Mouse (Mus musculus): Measurements from ENCODE around the gene D10Jhu81e. TPM values are rescaled to one million over a fixed set of nuclear protein-coding genes. Genes with fewer than 3 reads are reported as not detected.

Gene D10Jhu81e
- polyA plus RNA-seq, 1 experiment from 2014 or later: 19.7 TPM

DNA sequence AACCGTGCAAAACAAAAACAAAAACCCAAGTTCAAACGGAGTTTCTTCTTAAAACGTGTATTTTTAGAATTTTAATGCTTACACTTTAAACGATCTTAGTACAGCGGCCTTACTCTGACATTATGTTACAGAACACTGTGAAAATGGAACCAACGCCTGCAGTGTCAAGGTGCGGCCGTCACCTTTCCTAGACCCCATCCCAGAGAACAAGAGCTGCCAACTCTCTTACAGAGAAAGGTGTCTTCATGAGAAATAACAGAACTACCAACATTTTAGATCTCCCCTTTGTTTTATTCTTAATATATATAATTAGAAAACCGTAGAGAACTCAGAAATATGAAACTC is 15.8 kb upstream of the D10Jhu81e start:
- Histone ChIP-seq H3K36me3 (ENCODE audit: control insufficient read depth, insufficient read depth, low read length) (peaks cover 57% of the 10 kb centered on the region), H3K9ac (ENCODE audit: low read length) (peak overlapping the region; percentile 17; the same call in 1 of the 2 replicates), H3K27me3 (replicated peaks; ENCODE audit: control insufficient read depth, insufficient read depth, low read length) (no peaks in the 10 kb centered on the region), H3K4me3 (ENCODE audit: low read depth, low read length) (peak overlapping the region; percentile 89), H3K9me3 (ENCODE audit: control insufficient read depth, low read length) (no peaks in the 10 kb centered on the region), H3K4me2 (ENCODE audit: low read length) (peak overlapping the region; percentile 96), H3K4me1 (replicated peaks; ENCODE audit: control insufficient read depth, insufficient read depth, low read length) (peaks cover 7% of the 10 kb centered on the region), H3K27ac (ENCODE audit: low read depth) (peak overlapping the region; percentile 70; the same call in 1 of the 2 replicates)
- ATAC-seq (replicated peaks; ENCODE audit: low FRiP score, low TSS enrichment, low read depth) (peak; percentile 37), DNase-seq (ENCODE audit: low spot score) (no peak)
- 16% methylated on average over 9 of the region's 9 CpGs for WGBS

DNA sequence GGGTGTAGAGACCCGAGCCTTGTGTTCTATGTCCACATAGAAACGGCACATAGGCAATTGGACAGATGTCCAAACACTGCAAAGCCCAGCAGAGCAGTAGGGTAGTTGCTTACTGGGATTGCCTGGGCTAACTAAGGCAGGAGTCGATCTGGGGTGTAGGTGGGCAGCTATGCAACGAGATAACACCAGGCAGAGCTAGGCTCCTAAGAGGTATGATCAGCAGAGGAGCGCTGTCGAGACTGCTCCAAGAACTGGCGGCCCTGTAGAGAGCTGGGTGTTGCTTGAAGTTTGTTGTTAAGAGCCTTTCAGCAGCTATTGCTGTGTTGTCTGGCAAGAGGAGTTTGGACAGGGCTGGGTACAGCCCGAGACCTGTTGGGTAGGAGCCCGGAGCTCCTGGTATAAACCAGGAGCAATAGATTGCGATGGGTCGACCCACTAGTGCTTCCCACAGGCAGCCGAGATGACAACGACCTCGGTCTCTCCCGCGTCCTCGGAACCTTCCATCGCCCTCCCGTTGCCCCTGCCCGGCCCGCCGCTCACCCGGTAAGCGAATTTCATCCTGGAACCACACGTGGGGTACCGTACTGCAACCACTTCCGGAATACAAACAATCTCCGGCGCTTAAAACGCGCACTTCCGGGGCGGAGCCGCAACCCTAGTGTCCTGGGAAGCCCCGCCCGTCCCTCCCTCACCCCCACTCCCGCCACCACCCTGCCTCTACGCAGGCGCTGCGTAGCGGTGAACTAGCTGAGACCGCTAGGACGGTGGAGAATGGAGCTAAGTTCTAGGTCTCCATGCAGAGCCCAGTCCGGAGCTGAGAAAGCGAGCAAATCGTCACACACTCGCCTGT is 15.2 kb upstream of the D10Jhu81e start, which contains the start of gene Pwp2:
Gene Pwp2 (minus strand): TSS at position 619 of the 850 bp plus-strand sequence.
- peak within 1 kb of the TSS; percentile 89 for H3K4me3 ChIP-seq (ENCODE audit: low read depth, low read length)
- ATAC-seq (replicated peaks; ENCODE audit: low FRiP score, low TSS enrichment, low read depth) (peak; percentile 94), DNase-seq (ENCODE audit: low spot score) (peak; percentile 93)
- H3K4me2 ChIP-seq (ENCODE audit: low read length): peak within 1 kb of the TSS; percentile 96
- peak within 1 kb of the TSS; percentile 70; the same call in 1 of the 2 replicates for H3K27ac ChIP-seq (ENCODE audit: low read depth)
- peak within 1 kb of the TSS; percentile 65 for H3K9ac ChIP-seq (ENCODE audit: low read length)
- no peaks in the 10 kb centered on the region for H3K27me3 ChIP-seq (replicated peaks; ENCODE audit: control insufficient read depth, insufficient read depth, low read length)
- H3K4me1 ChIP-seq (replicated peaks; ENCODE audit: control insufficient read depth, insufficient read depth, low read length): peaks cover 7% of the 10 kb centered on the region
- WGBS: 1% methylated on average over 47 of the region's 47 CpGs
- H3K9me3 ChIP-seq (ENCODE audit: control insufficient read depth, low read length): no peaks in the 10 kb centered on the region
- H3K36me3 ChIP-seq (ENCODE audit: control insufficient read depth, insufficient read depth, low read length): peaks cover 57% of the 10 kb centered on the region

GRCm38 (mm10) chr10:78183577-78183976 is 14.0 kb upstream of the D10Jhu81e start:
- Histone ChIP-seq H3K4me2 (ENCODE audit: low read length) (no peak overlapping the region), H3K4me3 (ENCODE audit: low read depth, low read length) (no peak overlapping the region), H3K27me3 (replicated peaks; ENCODE audit: control insufficient read depth, insufficient read depth, low read length) (no peaks in the 10 kb centered on the region), H3K9me3 (ENCODE audit: control insufficient read depth, low read length) (no peaks in the 10 kb centered on the region), H3K27ac (ENCODE audit: low read depth) (no peak overlapping the region), H3K9ac (ENCODE audit: low read length) (no peak overlapping the region), H3K4me1 (replicated peaks; ENCODE audit: control insufficient read depth, insufficient read depth, low read length) (peaks cover 7% of the 10 kb centered on the region), H3K36me3 (ENCODE audit: control insufficient read depth, insufficient read depth, low read length) (peaks cover 57% of the 10 kb centered on the region)
- no peak for ATAC-seq (replicated peaks; ENCODE audit: low FRiP score, low TSS enrichment, low read depth)
- no peak for DNase-seq (ENCODE audit: low spot score)
- WGBS: 82% methylated on average over 3 of the region's 3 CpGs

DNA sequence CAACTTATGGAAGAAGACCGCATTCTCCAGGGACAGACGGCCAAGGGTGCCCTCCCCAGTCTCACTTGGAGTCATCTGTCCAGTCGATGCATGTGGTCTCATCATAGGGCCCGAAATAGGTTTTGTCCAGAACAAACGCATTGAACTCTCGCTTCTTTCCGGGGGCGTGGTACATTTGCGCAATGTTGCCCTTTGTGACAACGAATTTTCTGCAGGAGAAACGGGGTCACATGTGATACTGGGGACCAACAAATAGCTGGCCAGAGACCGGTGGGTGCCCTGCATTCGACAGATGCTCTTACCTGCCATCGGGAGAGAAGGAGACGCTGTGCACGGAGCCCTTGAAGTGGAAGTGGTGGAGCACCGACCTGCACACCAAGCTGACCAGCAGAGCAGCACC is 12.7 kb upstream of the D10Jhu81e start:
- Histone ChIP-seq H3K9me3 (ENCODE audit: control insufficient read depth, low read length) (no peaks in the 10 kb centered on the region), H3K4me2 (ENCODE audit: low read length) (no peak overlapping the region), H3K27ac (ENCODE audit: low read depth) (no peak overlapping the region), H3K9ac (ENCODE audit: low read length) (no peak overlapping the region), H3K4me1 (replicated peaks; ENCODE audit: control insufficient read depth, insufficient read depth, low read length) (peaks cover 7% of the 10 kb centered on the region), H3K36me3 (ENCODE audit: control insufficient read depth, insufficient read depth, low read length) (peaks cover 58% of the 10 kb centered on the region), H3K4me3 (ENCODE audit: low read depth, low read length) (no peak overlapping the region), H3K27me3 (replicated peaks; ENCODE audit: control insufficient read depth, insufficient read depth, low read length) (no peaks in the 10 kb centered on the region)
- 96% methylated on average over 17 of the region's 17 CpGs for WGBS
- DNase-seq (ENCODE audit: low spot score) (no peak), ATAC-seq (replicated peaks; ENCODE audit: low FRiP score, low TSS enrichment, low read depth) (no peak)

DNA sequence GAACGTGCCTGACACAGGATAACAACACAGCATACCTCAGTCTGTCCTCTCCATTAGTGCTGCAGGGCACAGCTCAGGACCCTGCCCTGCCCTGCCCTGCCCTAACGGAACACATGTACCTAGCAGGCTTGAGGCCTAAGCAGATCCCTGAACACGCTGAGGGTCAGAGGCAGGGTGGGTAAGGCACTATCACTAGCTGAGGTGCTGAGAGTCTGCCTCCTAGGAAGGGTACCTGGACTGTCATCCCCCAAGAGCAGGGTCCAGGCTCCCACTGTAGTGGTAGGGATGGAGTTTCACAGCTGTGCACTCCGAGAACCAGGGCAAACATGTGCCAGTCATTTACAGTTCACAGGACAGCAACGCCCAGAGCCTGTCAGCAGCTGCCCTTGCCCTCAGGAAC is 4.9 kb upstream of the D10Jhu81e start:
- ATAC-seq (replicated peaks; ENCODE audit: low FRiP score, low TSS enrichment, low read depth): no peak
- WGBS: 87% methylated on average over 5 of the region's 5 CpGs
- Histone ChIP-seq H3K9ac (ENCODE audit: low read length) (no peak overlapping the region), H3K36me3 (ENCODE audit: control insufficient read depth, insufficient read depth, low read length) (peaks cover 84% of the 10 kb centered on the region), H3K27ac (ENCODE audit: low read depth) (no peak overlapping the region), H3K4me2 (ENCODE audit: low read length) (no peak overlapping the region), H3K27me3 (replicated peaks; ENCODE audit: control insufficient read depth, insufficient read depth, low read length) (no peaks in the 10 kb centered on the region), H3K4me1 (replicated peaks; ENCODE audit: control insufficient read depth, insufficient read depth, low read length) (peaks cover 5% of the 10 kb centered on the region; the same call in 1 of the 2 replicates), H3K9me3 (ENCODE audit: control insufficient read depth, low read length) (no peaks in the 10 kb centered on the region), H3K4me3 (ENCODE audit: low read depth, low read length) (no peak overlapping the region)
- DNase-seq (ENCODE audit: low spot score): no peak

- Histone ChIP-seq H3K27ac (ENCODE audit: low read depth) (no peak overlapping the region), H3K27me3 (replicated peaks; ENCODE audit: control insufficient read depth, insufficient read depth, low read length) (no peaks in the 10 kb centered on the region), H3K9ac (ENCODE audit: low read length) (no peak overlapping the region), H3K4me1 (replicated peaks; ENCODE audit: control insufficient read depth, insufficient read depth, low read length) (peaks cover 12% of the 10 kb centered on the region), H3K36me3 (ENCODE audit: control insufficient read depth, insufficient read depth, low read length) (peaks cover 69% of the 10 kb centered on the region), H3K9me3 (ENCODE audit: control insufficient read depth, low read length) (no peaks in the 10 kb centered on the region), H3K4me2 (ENCODE audit: low read length) (no peak overlapping the region), H3K4me3 (ENCODE audit: low read depth, low read length) (no peak overlapping the region)
- no peak for DNase-seq (ENCODE audit: low spot score)
- no peak for ATAC-seq (replicated peaks; ENCODE audit: low FRiP score, low TSS enrichment, low read depth)
- 94% methylated on average over 9 of the region's 9 CpGs for WGBS
These were observed 2.0 kb upstream of the D10Jhu81e start for GRCm38 (mm10) chr10:78171581-78171980.

DNA sequence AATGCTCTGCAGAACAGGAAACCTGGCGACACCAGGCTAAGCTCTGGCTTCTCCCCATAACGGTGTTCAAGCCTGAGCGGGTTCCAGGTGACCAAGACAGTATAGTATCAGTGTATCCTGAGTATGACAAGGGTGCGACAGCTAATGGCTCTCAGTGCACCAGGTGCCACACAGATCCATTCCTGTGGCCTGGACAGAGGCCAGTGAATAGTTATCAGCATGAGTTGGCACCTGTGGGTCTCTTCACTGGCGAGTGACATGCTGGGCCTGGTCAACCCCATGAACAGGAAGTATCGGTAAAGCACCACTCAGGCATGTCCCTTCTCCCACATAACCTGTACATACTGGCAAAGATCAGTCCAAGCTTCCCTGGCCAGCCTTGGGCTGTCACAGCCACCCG is 1.5 kb upstream of the D10Jhu81e start:
- DNase-seq (ENCODE audit: low spot score): no peak
- H3K9me3 ChIP-seq (ENCODE audit: control insufficient read depth, low read length): no peaks in the 10 kb centered on the region
- H3K4me1 ChIP-seq (replicated peaks; ENCODE audit: control insufficient read depth, insufficient read depth, low read length): peaks cover 12% of the 10 kb centered on the region
- no peaks in the 10 kb centered on the region for H3K27me3 ChIP-seq (replicated peaks; ENCODE audit: control insufficient read depth, insufficient read depth, low read length)
- H3K36me3 ChIP-seq (ENCODE audit: control insufficient read depth, insufficient read depth, low read length): peaks cover 69% of the 10 kb centered on the region
- no peak overlapping the region for H3K4me3 ChIP-seq (ENCODE audit: low read depth, low read length)
- WGBS: 95% methylated on average over 7 of the region's 7 CpGs
- H3K9ac ChIP-seq (ENCODE audit: low read length): no peak overlapping the region
- no peak for ATAC-seq (replicated peaks; ENCODE audit: low FRiP score, low TSS enrichment, low read depth)
- H3K27ac ChIP-seq (ENCODE audit: low read depth): no peak overlapping the region
- H3K4me2 ChIP-seq (ENCODE audit: low read length): no peak overlapping the region

DNA sequence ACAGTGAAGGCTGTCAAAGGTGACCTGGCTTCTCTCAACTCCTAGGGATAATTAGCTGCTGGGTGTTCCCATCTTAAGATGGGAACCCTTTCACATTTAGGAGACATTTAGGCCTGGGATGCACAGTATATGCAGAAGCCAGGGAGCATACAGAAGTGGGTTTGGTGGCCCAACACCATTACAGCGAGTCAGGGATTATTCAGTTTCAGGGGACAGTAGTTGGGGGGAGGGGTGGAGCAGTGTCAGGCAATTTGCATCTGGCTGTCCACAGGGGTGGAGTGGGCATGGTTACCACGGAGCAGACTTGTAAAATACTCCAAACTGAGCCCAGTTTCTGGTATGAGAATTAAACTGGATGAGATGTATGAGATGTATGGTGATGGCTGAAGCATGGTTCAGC is 863 bp upstream of the D10Jhu81e start:
- Histone ChIP-seq H3K9me3 (ENCODE audit: control insufficient read depth, low read length) (no peaks in the 10 kb centered on the region), H3K4me1 (replicated peaks; ENCODE audit: control insufficient read depth, insufficient read depth, low read length) (peaks cover 12% of the 10 kb centered on the region), H3K27me3 (replicated peaks; ENCODE audit: control insufficient read depth, insufficient read depth, low read length) (no peaks in the 10 kb centered on the region), H3K4me2 (ENCODE audit: low read length) (peak overlapping the region; percentile 88; the same call in 1 of the 2 replicates), H3K9ac (ENCODE audit: low read length) (no peak overlapping the region), H3K27ac (ENCODE audit: low read depth) (no peak overlapping the region), H3K4me3 (ENCODE audit: low read depth, low read length) (no peak overlapping the region), H3K36me3 (ENCODE audit: control insufficient read depth, insufficient read depth, low read length) (peaks cover 67% of the 10 kb centered on the region)
- DNase-seq (ENCODE audit: low spot score): no peak
- ATAC-seq (replicated peaks; ENCODE audit: low FRiP score, low TSS enrichment, low read depth): no peak
- WGBS: 47% methylated on average over 2 of the region's 2 CpGs

DNA sequence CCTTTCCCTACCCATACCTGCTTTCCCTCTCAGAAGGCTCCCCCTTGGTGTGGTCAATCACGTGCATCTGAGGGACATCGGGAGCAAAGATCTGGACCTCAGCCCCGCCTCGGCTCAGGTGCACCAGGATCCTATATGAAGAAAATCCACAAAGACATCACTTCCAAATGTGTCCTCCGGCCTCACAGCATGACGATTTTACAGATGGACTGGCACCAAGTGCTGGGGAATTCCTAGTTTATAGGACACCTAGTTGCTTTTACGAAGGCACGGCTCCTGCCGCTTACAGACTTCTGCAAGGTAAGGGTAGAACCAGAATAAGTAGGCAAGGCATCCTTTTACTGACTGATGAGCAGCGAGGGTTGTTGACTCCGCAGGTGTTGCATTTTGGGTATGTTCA is 790 bp downstream of the D10Jhu81e start:
- DNase-seq (ENCODE audit: low spot score) (no peak), ATAC-seq (replicated peaks; ENCODE audit: low FRiP score, low TSS enrichment, low read depth) (no peak)
- H3K4me2 ChIP-seq (ENCODE audit: low read length): peak overlapping the region; percentile 88
- peaks cover 12% of the 10 kb centered on the region for H3K4me1 ChIP-seq (replicated peaks; ENCODE audit: control insufficient read depth, insufficient read depth, low read length)
- no peaks in the 10 kb centered on the region for H3K27me3 ChIP-seq (replicated peaks; ENCODE audit: control insufficient read depth, insufficient read depth, low read length)
- no peak overlapping the region for H3K27ac ChIP-seq (ENCODE audit: low read depth)
- peaks cover 63% of the 10 kb centered on the region for H3K36me3 ChIP-seq (ENCODE audit: control insufficient read depth, insufficient read depth, low read length)
- peak overlapping the region; percentile 54 for H3K9ac ChIP-seq (ENCODE audit: low read length)
- WGBS: 83% methylated on average over 11 of the region's 11 CpGs
- no peaks in the 10 kb centered on the region for H3K9me3 ChIP-seq (ENCODE audit: control insufficient read depth, low read length)
- H3K4me3 ChIP-seq (ENCODE audit: low read depth, low read length): peak overlapping the region; percentile 55
